Mouse (Mus musculus): ENCODE results near the gene Tdrd9.
A peak's percentile ranks its signal among the peaks of the same experiment; 100 is the strongest.

Tdrd9 gene

DNA sequence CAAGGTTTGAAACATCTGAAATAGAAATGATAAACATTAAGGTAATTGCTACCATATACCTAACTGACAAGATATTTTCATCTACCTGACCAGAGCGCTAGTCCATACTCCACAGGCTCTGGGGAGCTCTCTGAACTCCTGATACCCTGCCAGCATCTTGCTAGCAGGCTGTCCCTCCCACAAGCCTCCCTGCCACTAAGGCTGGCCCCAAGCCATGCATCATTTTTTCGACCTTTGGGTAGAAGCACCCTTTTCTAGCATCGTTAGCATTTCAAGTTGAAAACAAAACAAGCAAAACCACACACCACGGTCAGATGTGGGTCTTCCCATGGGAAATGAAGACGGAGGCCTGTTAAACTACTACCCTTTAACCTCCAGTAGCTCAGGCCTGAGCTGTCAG is 8.0 kb upstream of the Tdrd9 start:
- no peak for DNase-seq (ENCODE audit: low read depth, low spot score)

DNA sequence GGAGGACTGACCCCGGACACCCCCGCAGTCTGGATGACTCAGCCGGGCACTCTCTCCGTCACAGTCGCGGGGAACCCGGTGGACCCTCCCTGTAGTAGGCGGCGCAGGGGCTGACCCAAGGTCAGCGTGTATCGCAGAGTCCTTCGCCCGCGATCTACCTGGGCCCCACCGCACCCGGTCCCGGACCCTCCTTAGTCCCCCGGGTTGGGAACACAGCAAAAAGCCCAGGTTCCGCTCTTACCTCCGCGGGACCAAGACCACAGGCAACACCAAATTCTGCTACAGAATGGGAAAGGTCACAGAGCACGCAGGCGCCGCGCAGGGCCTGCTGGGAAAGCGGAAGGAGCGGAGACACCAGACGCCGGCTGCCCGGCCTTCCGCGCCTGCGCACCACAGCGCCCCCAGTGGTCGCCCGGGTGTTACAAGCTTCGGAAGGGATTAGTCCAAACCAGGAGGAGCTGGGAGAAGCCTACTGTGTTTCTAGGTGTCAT is 4.6 kb upstream of the Tdrd9 start, which contains the start of gene Atp5mpl:
Gene Atp5mpl, minus strand, starts transcription at position 295 of the 491 bp plus-strand sequence.
- DNase-seq (ENCODE audit: low read depth, low spot score), result peak; percentile 95

DNA sequence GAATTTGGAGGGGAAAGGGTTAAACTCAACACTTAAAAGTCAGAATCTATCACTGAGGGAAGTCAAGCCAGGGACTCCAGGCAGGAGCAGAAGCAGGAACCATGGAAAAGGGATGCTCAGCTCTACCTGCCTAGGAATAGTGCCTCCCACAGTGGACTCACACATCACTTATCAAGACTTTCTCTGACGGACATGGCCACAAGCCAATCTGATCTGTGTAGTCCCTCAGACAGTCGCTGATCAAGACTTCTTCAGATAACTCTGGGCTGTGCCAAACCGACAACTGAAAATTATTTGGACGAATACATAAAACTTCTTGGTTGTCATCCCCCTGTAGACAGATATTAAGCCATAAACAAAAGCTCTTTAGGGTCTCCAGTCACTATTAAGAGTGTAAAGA is 1.3 kb upstream of the Tdrd9 start:
- no peak for DNase-seq (ENCODE audit: low read depth, low spot score)

- no peak for DNase-seq (ENCODE audit: low read depth, low spot score)
These were observed 1.1 kb downstream of the Tdrd9 start for GRCm38 (mm10) chr12:111972504-111972903.

- no peak for DNase-seq (ENCODE audit: low read depth, low spot score)
These were observed 3.2 kb downstream of the Tdrd9 start for GRCm38 (mm10) chr12:111974578-111974977.

- DNase-seq (ENCODE audit: low read depth, low spot score), result no peak
These were observed 5.8 kb downstream of the Tdrd9 start for GRCm38 (mm10) chr12:111977138-111977537.

- DNase-seq (ENCODE audit: low read depth, low spot score), result no peak
These were observed 6.9 kb downstream of the Tdrd9 start for GRCm38 (mm10) chr12:111978274-111978673.

DNA sequence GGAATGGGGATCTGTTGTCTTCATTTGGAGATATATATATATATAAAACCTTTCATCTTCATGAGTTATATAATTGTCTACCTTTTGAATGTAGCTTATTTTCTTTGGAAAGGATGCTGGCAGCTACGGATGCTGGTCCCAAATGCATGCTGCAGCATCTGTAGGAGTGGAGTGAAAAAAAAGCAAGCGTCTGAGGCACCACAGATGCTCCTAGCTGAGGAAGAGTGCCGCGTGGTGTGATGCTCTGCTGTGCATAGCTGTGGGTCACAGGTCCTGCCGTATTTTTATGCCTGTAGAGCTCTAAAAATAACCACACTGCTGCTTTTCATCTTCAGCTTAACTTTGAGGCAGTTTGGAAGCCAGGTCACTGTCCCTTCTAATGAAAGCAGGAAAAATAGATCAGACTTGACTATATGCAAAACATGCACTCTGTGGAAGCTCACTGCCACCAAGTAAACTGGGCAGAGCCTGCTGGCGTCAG is 9.6 kb downstream of the Tdrd9 start, which contains the start of gene Rd3l:
Gene Rd3l, minus strand, starts transcription at position 431 of the 481 bp plus-strand sequence.
- no peak for DNase-seq (ENCODE audit: low read depth, low spot score)

GRCm38 (mm10) chr12:111981831-111982230 is 10.5 kb downstream of the Tdrd9 start:
- no peak for DNase-seq (ENCODE audit: low read depth, low spot score)

DNA sequence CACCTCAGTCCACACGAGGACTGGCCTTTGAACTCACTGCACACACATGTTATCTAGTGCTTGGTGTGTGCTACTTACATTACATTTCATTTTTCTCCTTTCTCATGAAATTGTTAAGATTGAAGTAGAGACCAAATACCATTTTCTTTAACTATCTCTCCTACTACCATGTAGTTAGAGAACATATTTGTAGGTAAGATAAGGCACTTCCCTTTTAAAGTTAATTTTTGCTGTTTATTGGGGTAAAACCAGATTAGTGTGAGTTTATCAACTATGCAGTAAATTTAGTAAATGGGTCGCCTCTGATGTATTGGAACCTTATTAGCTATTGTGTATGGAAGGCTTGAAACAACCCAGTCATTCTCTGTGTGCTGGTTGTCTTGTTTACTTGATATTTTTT is 11.8 kb downstream of the Tdrd9 start:
- no peak for DNase-seq (ENCODE audit: low read depth, low spot score)

- DNase-seq (ENCODE audit: low read depth, low spot score), result no peak
These were observed 15.4 kb downstream of the Tdrd9 start for GRCm38 (mm10) chr12:111986756-111987155.

GRCm38 (mm10) chr12:111992626-111993025 is 21.3 kb downstream of the Tdrd9 start:
- DNase-seq (ENCODE audit: low read depth, low spot score), result no peak

GRCm38 (mm10) chr12:111995161-111995560 is 23.8 kb downstream of the Tdrd9 start:
- no peak for DNase-seq (ENCODE audit: low read depth, low spot score)

DNA sequence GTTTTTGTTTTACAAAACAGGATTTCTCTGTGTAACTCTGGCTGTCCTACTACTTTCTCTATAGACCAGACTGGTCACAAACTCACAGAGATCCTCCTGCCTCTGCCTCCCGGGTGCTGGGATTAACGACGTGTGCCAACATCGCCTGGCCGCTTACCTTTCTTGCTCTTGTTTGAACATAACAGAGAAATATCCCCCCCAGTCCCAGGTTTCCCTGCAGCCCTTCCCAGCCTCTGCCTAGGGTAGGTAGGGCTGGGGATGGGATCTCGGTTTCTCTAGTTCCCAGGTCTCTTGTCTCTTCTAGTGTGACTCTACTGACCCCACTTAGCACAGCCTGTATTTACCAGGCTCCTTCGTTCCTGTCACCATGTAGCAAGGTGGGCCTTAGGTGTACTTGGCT is 28.4 kb downstream of the Tdrd9 start:
- DNase-seq (ENCODE audit: low read depth, low spot score), result no peak

GRCm38 (mm10) chr12:112001223-112001622 is 29.9 kb downstream of the Tdrd9 start:
- peak; percentile 19 for DNase-seq (ENCODE audit: low read depth, low spot score)

GRCm38 (mm10) chr12:112012511-112013270 is 41.3 kb downstream of the Tdrd9 start:
- no peak for DNase-seq (ENCODE audit: low read depth, low spot score)

DNA sequence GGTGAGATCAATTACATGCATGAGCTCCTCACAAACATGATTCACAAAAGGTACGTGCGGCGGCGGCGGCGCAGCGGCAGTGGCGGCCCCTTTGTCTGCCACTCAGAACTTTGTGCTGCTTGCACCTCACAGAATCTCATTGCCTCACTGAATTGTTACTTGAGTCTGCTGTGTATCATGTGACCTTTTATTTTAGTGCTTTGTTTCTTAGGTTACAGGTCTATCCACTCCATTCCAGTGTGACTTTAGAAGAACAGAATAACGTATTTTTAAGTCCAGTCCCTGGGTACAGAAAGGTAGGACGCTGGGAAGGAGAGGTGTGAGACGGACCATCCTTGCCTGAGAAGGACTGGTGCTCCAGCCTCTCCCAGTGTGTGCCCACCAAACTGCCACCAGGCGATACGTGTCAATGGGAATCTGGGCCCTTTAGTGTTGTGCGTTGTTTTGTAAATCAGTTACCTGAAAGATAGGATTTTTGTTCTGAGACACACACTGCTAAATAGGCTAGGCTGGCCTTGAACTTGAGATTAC is 42.0 kb downstream of the Tdrd9 start:
- DNase-seq (ENCODE audit: low read depth, low spot score), result no peak

DNA sequence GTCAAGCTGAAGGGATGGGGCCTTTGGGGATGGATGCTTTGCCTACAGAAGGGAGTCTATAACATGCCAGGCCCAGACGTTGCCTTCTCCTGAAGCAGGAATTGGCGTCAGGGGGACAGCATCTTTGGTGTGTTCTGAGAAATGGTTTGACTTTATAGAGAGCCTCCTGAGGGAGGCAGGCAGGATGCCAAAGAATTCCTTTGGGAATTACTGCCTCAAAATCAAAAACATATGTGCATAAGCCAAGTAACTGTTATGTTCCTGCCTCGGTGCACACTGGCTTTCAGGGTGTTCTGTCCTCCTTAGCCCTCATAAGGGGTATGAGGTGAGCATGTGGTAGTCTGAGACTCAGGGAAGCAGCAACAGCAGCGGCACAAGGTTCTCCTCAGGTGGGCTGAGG is 45.0 kb downstream of the Tdrd9 start:
- no peak for DNase-seq (ENCODE audit: low read depth, low spot score)

DNA sequence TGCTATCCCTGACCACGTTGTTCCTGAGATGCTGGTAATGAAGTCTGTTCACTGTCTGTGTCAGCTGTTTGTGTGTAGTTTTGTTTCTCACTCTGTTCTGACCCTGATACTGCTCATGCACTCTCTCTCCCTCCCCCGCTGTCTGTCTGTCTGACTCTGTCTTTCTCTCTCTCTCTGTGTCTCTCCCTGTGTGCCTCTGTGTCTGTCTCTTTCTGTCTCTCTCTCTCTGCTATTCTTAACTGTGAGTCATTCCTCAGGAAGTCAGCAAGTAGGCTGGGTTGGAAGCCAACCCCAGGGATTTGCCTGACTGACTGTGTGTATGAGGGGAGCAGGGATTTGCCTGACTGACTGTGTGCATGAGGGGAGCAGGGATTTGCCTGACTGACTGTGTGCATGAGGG is 51.9 kb downstream of the Tdrd9 start:
- no peak for DNase-seq (ENCODE audit: low read depth, low spot score)

- DNase-seq (ENCODE audit: low read depth, low spot score), result no peak
These were observed 53.4 kb downstream of the Tdrd9 start for GRCm38 (mm10) chr12:112024581-112025310.

DNA sequence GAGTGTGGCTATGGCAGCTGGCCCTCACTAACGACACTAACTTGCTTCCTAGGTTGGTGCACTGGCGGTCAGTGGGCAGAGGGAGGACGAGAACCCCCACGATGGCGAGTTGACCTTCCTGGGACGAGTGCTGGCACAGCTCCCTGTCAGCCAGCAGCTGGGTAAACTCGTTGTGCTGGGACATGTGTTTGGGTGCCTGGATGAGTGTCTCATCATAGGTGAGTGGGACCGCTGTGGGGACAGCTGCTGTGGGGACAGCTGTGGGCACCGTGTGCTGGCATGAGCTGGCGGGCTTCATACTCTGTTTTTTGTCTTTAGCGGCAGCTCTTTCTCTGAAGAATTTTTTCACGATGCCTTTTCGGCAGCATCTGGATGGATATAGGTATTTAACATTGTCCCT is 54.1 kb downstream of the Tdrd9 start:
- no peak for DNase-seq (ENCODE audit: low read depth, low spot score)

DNA sequence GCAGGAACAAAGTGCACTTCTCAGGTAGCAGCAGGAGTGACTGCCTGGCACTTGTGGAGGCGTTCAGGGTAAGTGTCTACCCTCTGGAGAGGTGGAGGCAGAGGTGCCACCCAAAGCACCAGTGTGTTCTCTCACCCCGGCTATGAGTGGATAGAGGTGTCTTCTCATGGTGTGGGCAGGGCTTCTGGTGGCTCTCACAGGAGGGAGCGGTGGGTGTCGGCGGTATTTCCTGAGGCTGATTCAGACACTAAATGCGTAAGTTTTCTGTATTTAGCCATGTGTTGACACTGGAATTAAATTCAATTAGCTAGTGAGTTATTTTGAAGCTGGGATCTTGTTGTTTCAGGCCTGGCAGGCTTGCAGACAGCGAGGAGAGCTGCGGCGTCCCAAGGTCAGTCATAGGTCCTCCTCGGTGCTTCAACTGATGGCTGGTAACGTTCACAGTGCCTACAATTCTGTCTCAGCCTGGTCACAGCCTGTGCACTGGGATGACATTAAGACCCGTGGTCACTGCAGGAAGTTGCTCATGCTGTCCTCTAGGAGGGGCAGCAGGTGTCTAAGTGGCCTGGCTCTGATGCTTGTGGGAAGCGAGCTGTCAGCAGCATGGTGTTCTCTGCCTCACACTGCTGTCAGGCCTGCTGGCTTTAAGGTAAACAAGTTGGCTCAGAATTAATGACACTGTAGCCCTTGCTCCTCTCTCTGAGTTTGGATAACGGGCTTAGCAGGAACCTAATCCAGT is 54.7 kb downstream of the Tdrd9 start:
- no peak for DNase-seq (ENCODE audit: low read depth, low spot score)
